Mouse (Mus musculus) lung, adult 2 months (tissue): Measurements from ENCODE around the gene Prcp. TPM values are rescaled to one million over a fixed set of nuclear protein-coding genes. Genes with fewer than 3 reads are reported as not detected.

Source experiments
- DNase-seq: peaks from one replicate; pipeline ENCODE4 v3.0.0; 2022
- H3K4me1 ChIP-seq: fragments of 200-500 bp; 2 replicates; pipeline ENCODE4 v1.6.1; 2011; ENCODE audit warnings: low read length; ENCODE audit not compliant: control insufficient read depth, insufficient read depth
- H3K4me3 ChIP-seq: fragments of 200-500 bp; replicated peaks from 2 replicates; pipeline ENCODE3; 2011; ENCODE audit warnings: low read depth, mild to moderate bottlenecking, control low read depth, low read length; ENCODE audit errors: extremely low read depth
- CTCF ChIP-seq: fragments of 200-500 bp; IDR thresholded peaks from 2 replicates; pipeline ENCODE4 v1.5.1; 2011; ENCODE audit warnings: mild to moderate bottlenecking, low read length, control low read depth; ENCODE audit not compliant: insufficient read depth
- POLR2A ChIP-seq: fragments of 200-500 bp; IDR thresholded peaks from 2 replicates; pipeline ENCODE4 v1.6.1; 2011; ENCODE audit warnings: low read depth, mild to moderate bottlenecking, control low read depth, low read length, borderline replicate concordance; ENCODE audit errors: extremely low read depth
- WGBS: fragments of 180-500 bp; shearing (Covaris S2); methylation state at CpG from one replicate; pipeline ENCODE4 v1.1.7; 2018; 5-methylcytosine and 5-hydroxymethylcytosine counted together
- polyA plus RNA-seq: library from polyadenylated mRNA; depleted of rRNA; stranded (reverse); fragments of >200 nt; gene quantifications from 2 replicates; pipeline ENCODE4 v1.2.3, GENCODE M21; 2012

The Prcp gene
- polyA plus RNA-seq, 1 experiment = 32.5 TPM

DNA sequence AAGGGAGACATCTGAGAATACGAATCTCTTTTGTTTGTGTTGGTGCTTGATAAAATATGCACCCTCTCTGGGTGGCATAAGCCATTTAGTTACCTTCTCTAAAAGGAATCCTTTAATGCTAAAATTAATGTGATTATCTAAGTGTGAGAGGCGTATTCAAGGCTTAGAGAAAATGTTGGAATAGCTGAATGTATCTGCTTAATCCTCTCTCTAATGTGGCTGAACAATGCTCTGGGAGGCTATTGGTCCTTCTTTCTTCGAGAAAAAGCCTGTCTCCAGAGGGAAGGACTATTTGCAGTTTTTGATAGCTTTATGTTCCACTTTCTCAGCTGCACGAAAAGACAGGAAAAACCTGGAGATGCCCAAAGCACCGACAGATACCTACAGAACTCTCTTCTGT lies 62.5 kb downstream of the Prcp start:
- 61% methylated on average over 5 of the region's 5 CpGs for WGBS
- no peak for DNase-seq
- Histone ChIP-seq H3K4me1 (no peaks in the 10 kb centered on the region), H3K4me3 (no peak overlapping the region)
- TF ChIP-seq CTCF = no peak

DNA sequence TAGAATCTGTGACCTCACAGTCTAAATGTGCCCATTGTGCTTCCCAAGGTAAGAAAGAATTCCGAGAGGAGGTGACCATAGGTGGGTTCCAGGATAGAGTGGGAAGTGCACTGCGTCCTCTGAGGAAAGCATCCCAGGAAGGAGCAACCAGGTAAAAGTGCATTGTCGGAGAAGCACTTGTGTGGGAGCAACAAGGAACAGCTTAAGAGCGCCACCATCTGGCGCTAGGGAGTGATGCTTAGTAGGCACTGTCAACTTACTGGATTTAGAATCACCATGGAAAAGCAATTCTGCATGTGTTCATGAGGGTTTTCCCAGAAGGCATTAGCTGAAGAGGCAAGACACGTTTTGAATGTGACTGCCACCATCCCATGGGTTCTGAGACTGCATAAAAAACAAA lies 63.7 kb downstream of the Prcp start:
- no peak overlapping the region for H3K4me3 ChIP-seq
- no peaks in the 10 kb centered on the region for H3K4me1 ChIP-seq
- 27% methylated on average over 6 of the region's 6 CpGs for WGBS
- DNase-seq = no peak
- peak; percentile 52 for TF ChIP-seq CTCF
- TF ChIP-seq POLR2A = no peak

- 81% methylated on average over 5 of the region's 5 CpGs for WGBS
These were observed 65.5 kb downstream of the Prcp start for GRCm38 (mm10) chr7:92939776-92940175.

DNA sequence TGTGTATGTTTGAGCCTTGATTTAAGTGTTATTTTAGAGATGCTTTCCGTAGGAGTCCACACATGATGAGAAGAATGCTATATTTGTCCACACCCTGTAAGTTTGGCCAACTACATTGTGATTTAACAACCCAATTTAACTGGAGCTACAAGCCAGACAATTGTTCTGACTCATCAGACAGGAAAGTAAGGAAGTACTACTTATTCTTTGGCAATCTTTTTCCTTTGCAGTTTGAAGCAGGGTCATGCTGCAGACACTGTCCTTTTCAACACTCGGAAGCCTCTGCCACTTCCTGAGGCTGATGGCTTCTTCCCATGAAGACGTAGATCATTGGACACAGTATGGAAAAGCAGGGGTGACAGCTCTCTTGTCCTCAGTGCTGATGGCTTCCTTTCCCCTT lies 76.5 kb downstream of the Prcp start:
- DNase-seq = no peak
- no peak for TF ChIP-seq POLR2A
- no peak for TF ChIP-seq CTCF
- 47% methylated on average over 3 of the region's 3 CpGs for WGBS
- Histone ChIP-seq H3K4me1 (no peaks in the 10 kb centered on the region), H3K4me3 (no peak overlapping the region)

More at GRCm38 (mm10) chr7:92939776-92940175, 65.5 kb downstream of the Prcp start:
- no peak overlapping the region for H3K4me3 ChIP-seq
- DNase-seq = no peak
- no peaks in the 10 kb centered on the region for H3K4me1 ChIP-seq
- TF ChIP-seq CTCF (no peak), POLR2A (no peak)

DNA sequence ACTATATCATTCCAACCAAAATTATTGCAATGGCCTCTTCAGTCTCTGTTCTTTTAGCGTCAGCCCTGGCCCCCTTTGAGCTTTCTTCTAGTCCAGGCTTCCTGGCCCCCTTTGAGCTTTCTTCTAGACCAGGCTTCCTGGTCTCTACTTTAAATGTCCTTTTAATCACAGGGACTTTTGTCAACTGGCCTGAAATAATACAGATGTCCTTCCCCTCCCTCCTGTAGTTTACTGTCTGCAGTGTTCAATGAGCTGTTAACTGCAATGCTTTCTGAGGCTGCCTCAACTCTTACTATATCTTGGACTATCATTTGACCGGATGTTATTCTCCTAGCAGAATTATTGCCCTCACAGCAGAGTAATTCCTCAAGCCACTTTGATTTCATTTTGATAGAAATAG lies 77.9 kb downstream of the Prcp start:
- 60% methylated on average over 2 of the region's 2 CpGs for WGBS
- no peak overlapping the region for H3K4me3 ChIP-seq
- H3K4me1 ChIP-seq = no peaks in the 10 kb centered on the region
- DNase-seq = no peak
- TF ChIP-seq CTCF = no peak
- no peak for TF ChIP-seq POLR2A

GRCm38 (mm10) chr7:92959758-92960157 lies 85.5 kb downstream of the Prcp start:
- 38% methylated on average over 3 of the region's 3 CpGs for WGBS
- Histone ChIP-seq H3K4me3 (no peak overlapping the region), H3K4me1 (no peaks in the 10 kb centered on the region)
- no peak for DNase-seq
- TF ChIP-seq POLR2A (no peak), CTCF (no peak)

GRCm38 (mm10) chr7:92961876-92962275 lies 87.6 kb downstream of the Prcp start:
- TF ChIP-seq POLR2A (no peak), CTCF (no peak)
- DNase-seq = no peak
- no peak overlapping the region for H3K4me3 ChIP-seq
- WGBS = 20% methylated on average over 1 of the region's 1 CpGs
- H3K4me1 ChIP-seq = no peaks in the 10 kb centered on the region

DNA sequence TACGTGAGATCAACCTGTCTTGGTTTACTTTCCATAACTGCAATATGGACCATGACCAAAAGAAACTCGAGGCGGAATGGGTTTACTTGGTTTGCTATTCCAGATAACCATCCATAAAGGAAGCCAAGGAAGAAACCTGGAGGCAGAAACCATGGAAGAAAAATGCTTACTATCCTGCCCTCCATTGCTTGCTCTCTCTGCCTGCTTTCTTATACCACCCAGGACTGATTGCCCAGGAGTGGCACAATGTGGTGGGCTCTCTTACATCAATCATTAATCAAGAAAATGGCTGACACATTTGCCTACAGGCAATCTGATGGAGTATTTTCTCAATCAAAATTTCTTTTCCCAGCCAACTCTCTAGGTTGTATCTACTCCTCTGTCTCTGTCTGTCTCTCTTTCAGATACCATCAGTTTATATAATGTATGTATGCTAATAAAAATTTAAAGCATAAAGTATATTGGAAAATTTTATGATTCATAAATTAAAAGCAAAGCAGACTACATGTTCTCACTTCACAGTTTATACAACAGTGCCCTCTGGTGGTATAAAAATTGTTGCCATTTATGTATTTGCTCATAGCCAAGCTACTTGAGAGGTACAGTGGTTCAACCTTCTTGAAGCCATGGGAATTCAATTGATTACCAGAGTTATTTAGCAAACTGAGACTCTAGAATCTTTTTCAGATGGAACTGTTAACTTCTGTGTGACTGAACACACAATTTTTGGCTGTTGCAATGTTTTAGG lies 90.7 kb downstream of the Prcp start:
- TF ChIP-seq CTCF (peak; percentile 37; the same call in 1 of the 2 replicates), POLR2A (no peak)
- DNase-seq = no peak
- WGBS = 68% methylated on average over 3 of the region's 3 CpGs

DNA sequence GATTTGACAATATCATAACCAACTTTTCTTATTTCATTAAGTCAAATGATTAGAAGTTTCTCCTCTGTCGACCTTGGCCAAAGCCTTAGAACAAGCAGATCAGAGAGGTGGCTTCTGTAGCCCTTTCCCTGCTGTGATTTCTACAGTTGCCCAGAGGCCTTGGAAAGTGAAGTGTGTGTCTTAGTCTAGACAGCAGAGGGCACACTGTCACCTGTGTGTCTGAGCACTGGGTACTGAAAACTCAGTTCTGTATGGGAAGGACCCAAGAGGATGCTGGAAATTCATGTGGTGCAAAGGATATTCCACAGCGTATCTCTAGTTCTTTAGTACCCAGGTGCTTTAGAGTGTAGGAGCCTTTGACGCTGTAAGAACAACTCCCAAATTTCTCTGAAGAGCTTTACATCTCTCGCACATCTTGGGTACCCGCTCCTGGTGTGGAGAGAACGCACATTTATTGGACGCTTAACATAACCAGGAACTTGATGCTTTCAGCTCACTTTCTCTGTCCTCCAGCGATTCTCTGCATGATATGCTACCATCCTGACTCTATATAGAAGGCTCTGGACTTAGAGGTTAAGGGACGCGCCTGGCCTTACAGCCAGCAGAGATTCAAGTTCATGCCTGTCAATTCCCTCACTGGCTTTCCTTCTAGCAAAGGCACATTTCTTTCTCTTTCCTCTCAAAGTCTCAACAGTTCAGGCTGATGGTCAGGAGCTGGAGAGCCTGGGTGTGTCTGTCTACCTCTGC lies 93.3 kb downstream of the Prcp start:
- WGBS = 67% methylated on average over 10 of the region's 10 CpGs
- no peaks in the 10 kb centered on the region for H3K4me1 ChIP-seq
- DNase-seq = no peak
- TF ChIP-seq CTCF = peak; percentile 43; the same call in 1 of the 2 replicates
- TF ChIP-seq POLR2A = no peak
- no peak overlapping the region for H3K4me3 ChIP-seq

More for the DNA sequence above, 90.7 kb downstream of the Prcp start:
- Histone ChIP-seq H3K4me1 (no peaks in the 10 kb centered on the region), H3K4me3 (no peak overlapping the region)

GRCm38 (mm10) chr7:92977429-92977828 lies 103.2 kb downstream of the Prcp start:
- TF ChIP-seq POLR2A (no peak), CTCF (no peak)
- Histone ChIP-seq H3K4me3 (no peak overlapping the region), H3K4me1 (no peaks in the 10 kb centered on the region)
- WGBS = 76% methylated on average over 3 of the region's 3 CpGs
- no peak for DNase-seq
